Mouse (Mus musculus) retina, adult 2 months (tissue): ENCODE results near the gene Akt3.

Source experiments
- DNase-seq: peaks from one replicate; pipeline ENCODE4 v3.0.0-alpha.2; 2012; ENCODE audit warnings: low read depth, low spot score

Gene Akt3

DNA sequence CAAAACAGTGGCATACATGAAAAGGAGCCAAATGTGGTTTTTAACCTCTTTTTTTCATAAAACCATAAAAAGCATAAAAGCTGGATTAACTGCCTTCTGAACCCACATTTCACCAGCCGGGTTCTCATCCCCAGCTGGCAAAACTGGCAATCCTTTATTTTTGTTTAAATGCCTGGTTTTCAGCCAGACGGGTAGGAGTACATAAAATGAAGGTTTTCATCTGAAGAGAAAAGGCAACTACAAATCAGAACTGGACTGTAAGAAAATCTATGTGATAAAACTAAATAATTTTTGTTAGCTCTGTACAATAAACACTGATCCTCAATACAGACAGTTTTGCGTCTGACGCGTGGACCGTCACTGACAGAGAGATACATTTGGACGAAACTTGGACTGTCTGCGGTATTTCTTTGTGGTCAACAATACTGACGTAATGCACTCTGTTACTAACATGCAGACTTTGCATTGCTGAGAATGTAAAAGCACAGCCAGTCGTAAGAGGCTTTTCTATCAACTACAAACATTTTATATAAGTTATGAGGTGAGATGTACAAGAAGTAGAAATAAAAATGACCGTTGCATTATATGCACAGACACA lies 206.5 kb downstream of the Akt3 start:
- no peak for DNase-seq

DNA sequence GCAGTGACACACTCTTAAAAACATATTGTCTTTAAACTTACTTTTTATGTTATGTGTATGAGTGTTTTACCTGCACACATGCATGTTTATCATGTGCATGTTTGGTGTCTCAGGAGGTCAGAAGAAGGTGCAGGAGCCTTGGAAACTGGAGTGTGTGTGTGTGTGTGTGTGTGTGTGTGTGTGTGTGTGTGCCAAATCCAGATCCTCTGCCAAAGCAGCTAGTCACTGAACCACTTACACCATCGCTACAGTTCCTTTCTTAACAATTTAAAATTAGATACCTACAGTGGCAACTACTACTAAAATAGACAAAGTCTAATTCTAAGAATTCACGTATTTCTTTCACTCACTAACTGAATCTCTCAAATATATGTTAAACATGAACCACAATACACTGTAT lies 209.2 kb downstream of the Akt3 start:
- DNase-seq = no peak

DNA sequence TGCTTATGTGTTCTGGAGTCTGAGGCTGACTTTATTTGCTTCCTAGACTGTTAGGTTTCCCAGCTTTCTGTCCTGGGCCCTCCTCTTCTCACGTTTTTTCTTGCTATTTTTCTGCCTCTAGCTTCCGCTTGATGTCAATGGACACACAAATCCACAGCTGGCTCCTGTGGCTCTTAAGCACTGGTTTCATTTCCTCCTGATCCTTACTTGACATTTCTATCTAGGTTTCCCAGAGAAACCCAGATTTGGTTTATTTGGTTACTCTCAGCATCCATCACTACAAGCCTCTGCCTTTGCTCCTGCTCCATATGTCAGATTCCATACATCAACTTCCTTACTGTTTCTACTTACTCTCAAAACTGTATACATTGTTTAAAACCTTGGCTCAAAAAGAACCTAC lies 211.0 kb downstream of the Akt3 start:
- no peak for DNase-seq

DNA sequence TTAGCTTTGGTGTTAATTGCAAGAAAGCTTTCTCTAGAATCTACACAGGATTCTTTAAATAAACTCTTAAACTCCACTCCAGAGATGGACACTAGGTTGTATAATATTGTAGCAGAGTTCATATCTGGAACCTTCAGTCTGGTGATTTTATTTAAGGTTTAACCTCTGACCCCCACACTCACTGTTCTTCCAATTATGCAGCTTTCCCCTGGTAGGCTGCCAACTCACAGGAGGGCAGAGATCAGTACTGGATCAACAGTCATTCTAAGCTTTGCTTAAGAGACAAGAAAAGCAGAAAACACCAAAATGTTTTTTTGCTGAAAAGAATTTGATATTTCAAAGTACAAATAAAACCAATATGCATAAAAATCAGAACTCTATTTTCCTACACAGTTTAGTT lies 212.1 kb downstream of the Akt3 start:
- no peak for DNase-seq

DNA sequence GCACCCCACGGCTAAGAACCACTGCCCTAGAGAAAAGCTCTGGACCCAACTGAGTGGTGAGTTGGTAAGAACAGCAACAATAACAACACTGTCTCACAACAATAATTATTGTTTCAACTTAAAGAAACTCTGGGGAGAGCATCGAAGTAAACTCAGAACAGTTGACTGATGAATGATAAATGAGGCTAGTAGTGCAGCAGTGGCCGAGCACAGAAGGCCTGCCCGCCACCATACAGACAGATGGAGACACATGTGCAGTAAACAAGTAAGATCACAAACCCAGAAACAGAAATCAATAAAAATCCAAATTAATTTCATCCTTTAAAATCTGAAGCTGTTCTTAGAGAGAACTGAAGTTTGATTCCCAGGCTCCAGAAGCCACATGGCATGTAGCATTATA lies 217.9 kb downstream of the Akt3 start:
- DNase-seq = no peak

DNA sequence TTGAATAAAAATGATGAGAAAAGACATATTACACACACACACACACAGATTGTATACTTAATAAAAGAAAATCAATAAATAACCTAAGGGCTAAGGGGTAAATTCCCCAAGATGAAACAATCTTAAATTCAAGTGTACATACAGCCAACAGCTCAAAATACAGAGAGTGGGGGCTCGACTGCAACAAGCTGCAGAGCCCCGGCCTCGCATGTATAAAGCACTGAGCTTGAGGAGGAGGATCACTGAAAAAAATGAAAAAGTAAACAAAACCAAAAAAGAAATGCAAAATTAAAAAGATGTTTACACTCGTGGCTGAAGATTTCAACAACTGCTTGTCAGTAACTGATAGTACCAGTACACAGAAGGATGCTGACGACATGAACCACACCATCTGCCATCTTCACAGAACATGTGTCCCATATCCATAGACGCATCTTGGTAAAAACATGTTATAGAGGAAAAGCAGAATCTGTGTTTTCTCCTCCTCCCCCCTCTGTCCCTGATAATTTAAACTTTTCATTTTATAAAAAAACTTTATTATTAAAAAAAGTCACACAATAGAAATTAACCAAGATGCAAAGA lies 218.8 kb downstream of the Akt3 start:
- DNase-seq = no peak

DNA sequence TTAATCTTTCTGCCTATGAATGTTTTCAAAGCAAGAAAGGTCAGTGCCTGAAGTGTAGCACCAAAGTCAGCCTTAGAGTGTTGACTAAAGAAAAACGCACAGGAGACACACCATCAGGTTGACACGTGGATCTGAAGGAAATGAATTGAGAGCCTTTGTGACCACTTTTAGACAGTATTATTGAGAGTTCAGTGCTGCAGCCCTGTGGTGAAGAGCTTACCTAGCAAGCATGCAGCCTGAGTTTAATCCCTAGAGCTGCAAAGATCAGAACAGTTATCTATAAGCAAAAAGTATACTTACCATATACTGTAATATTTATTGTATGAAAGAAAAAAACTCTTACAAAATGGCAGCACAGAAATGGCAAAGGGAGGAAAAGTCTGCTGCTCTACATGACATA lies 219.6 kb downstream of the Akt3 start:
- DNase-seq = no peak

DNA sequence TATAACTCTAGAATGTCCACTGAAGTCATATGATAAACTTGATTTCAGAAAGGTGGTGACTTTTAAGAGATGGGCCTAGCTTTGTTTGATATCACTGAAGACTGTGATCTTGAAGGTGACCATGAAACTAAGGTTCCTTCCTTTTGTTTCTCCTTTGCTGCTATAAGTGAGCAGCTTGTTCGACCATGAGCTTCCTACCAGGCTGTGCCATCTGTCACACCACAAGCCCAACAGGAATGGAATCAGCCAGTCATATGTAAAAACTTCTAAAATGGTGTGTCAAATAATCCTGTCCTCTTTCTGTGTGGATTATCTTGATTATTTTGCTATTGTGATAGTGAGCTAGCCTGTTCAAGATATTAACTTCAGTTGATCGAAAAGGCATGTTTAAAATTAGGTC lies 222.5 kb downstream of the Akt3 start:
- DNase-seq = no peak

DNA sequence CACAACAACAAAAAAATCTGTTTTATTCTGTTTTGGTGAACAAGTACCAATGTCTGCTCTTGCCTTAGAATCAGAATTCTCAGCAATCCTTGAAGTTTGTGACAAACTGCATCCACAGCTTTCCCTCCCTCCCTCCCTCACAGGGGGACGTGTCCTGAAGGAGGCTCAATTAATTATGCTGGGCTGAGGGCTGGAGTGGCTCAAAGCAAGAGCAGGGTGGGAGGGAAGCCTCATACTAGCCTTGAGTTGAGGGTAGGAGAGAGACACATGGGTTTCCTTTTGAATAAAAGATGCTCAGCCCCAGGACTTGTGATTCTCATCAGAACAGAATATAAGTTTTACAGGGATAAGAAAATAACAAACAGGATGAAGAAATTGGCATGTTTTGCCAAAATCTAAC lies 225.8 kb downstream of the Akt3 start:
- no peak for DNase-seq

DNA sequence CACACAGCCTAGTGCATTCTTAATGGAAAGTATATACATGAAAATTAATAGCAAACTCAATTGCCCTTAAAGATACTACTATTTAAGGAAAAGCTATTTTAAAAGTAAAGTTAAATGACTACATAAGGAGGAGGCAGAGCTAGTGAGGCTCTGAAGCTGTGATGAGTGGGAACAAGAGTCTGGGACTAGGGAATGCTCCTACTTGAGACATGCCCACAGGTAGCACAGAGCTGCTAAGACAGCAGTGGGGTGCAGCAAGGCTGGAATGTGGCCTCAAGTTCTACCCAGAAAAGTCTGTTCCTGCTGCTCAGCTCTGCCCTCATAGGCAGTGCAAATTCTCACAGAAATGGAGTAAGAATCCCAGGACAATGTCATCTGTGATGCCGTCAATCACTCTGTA lies 226.8 kb downstream of the Akt3 start:
- no peak for DNase-seq

DNA sequence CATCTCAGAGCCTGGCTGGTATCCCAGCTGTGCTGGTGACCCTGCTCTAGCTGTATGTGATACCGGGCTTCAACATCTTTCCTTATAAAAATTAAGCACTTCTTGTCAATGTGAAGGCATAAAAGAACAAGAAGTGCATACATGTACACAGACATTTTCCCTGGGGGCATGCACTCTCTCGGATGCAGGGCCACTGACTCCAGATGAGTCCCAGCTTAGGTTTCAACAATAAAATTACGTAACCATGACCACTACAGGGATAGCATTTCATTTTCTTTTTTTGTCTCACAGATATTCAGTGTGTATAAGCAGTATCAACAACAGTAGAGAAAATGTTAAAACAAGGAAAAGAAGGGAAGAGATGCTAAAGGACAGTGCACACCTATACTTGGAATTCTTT lies 227.3 kb downstream of the Akt3 start:
- DNase-seq = no peak

DNA sequence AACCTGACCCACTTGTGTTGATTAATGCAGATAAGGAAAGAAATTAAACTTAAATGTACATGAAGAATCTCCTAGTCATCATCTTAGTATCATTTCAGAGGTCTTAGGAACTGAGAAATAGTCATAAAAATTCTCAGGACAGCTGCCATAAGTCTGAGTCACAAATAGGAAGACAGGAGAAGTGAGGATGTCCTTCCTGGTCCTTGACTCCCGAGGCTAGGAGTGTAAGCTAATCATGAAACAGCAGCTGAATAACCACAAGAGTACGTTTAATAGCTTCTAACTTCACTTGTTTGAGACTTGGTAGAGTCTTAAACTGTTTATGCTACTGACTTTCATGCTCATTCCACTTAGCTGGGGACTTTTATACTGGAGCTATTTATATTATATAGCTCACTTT lies 229.0 kb downstream of the Akt3 start:
- DNase-seq = no peak

DNA sequence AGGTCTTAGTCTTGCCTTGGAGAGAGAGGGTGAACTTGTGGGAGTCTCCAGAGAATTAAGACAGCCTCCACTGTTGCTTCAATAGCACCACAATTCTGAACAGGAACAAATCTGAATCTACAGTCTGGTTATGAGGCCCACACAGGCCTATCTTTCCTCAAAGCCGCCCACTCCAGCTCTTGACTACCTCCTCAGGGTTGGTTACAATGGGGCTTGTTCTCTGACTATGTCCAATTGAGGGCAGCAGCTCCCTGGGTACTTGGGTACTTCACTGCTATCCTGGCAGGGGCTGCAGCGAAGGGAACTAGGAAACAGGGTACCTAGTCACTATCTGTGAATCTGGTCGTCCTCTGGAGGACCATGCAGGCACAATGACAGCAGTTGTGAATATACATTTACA lies 230.3 kb downstream of the Akt3 start:
- no peak for DNase-seq

DNA sequence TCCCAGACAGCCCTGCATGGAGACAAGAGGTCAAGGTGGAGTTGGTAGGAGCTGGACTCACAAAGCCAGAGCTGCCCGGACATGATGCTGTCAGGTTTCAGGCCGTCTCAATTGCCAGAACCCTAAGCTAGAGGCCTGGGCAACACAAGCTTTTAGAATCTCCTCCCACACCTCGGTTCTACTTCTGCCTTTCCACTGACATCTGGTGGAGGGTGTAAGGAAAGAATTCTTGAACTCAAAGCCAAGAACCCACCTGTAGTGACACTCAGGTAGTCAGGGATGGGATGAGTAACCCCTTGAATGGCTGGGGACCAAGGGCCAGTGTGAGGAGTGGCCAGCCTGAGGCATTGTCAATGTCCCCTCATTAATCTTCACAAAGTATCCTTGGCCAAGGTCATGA lies 235.3 kb downstream of the Akt3 start:
- no peak for DNase-seq

DNA sequence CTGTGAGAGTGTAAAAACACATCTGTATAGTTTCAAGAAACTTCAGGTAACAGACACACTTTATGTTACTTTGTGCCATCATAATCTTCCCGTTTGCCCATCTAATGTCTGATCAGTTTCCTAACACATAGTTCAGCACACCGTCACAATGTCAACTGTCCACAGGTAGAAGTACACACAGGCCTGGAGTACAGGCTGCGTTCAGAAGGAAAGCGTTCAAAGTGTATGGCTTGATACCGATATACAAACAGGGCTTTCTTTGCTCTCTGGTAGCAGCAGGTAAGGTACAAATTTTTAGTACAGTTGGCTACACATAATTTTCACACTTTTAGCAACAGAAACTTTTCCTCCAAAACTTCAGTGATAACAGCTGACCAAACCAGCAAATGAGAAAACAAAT lies 238.3 kb downstream of the Akt3 start:
- DNase-seq = no peak

DNA sequence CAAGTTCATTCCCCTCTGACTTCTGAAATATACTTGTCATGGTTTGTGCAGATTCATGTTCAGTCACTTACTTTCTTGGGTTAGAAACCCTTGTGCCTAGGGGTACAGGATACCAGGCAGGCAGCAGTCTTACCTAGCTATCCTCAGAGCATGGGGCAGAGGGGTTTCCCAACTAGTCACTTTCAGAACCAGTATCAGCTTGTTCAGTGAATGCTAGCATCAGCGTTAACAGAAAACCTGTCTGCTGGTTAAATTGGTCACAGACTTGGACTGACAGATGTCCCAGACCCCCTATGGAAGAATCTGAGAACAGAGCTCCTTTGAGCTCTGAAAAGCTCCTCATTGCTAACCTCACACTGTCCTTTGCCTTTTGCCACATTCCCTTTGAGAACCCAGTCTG lies 239.3 kb downstream of the Akt3 start:
- DNase-seq = no peak

DNA sequence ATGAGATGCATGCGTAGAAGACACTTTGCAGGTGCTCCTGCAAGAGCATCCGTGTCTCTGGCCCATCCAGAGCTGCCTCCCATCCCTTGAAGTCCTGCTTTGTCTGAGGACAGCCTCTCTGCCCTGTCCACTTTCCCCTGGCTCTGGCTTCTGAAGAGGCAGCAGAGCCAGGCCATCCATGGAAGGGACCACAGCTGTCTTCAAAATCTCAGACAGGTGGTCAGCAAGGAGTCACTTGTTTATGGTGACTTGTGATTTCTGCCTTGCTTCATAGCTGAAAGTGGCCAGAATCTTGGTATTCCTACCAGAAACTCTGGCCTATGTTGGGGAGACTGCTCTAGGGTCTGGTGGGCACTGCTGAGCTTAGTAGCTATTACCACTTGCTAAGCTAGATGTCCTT lies 241.3 kb downstream of the Akt3 start:
- no peak for DNase-seq

DNA sequence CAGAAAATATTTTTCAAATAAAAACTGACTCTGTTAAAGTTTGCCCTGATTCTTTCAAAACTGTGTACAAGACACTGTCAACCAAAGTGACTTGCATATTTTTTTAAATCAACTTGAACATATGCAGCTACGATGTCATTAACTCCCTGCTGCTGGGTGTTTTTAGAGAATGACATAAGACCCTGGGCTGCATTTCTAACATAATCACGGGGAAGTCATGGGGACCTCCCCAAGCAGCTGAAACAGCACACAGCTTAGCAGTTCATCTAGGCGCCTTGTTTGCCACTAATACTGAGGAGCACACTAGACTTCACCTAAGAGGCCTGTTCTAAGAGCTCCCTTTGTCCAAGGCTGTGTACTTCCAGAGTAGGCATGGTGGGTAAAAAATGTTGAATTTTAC lies 242.1 kb downstream of the Akt3 start:
- no peak for DNase-seq

DNA sequence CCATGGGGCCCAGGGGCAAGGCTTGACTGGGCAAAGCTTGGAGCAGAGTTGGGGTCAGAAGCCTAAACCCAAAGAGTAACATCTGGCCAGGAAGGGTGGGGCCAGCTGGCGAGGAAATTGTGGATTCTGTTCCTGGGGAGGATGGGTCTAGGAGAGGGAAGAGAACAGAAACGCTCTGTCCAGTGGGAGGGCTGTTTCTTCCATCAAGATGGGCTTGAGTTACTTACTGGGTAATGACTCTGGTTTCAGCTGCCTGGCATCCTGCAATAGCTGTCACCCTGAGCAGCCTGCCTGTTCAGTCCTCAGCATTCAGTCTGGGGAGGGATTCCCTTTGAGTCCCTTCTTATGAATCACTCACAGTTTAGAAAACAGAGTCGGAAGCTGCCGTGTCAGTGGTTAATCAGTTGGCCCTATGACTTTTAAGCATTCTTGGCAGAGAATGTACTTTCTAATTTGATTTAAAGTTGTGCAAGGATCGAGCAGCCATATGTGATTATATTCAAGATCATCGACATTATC lies 243.0 kb downstream of the Akt3 start:
- DNase-seq = no peak

DNA sequence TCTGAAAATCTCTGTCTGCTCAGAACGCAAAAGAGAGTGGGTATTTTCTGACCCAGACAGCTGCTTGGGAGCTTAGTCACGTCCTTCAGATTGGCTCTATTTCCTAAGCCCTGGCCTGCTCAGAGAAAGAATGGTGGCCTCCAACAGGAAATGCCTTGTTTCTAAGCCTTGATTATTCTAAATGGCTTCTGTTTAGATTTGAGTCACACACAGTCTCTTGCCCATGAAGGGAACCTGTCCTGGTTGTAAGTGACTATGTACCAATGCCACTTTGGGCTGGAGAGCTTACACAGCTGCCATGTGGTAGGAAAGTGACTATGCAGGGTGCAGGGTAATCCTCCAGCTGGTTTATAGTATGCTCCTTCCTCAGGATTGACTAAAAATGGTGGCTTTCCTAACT lies 243.7 kb downstream of the Akt3 start:
- DNase-seq = no peak

DNA sequence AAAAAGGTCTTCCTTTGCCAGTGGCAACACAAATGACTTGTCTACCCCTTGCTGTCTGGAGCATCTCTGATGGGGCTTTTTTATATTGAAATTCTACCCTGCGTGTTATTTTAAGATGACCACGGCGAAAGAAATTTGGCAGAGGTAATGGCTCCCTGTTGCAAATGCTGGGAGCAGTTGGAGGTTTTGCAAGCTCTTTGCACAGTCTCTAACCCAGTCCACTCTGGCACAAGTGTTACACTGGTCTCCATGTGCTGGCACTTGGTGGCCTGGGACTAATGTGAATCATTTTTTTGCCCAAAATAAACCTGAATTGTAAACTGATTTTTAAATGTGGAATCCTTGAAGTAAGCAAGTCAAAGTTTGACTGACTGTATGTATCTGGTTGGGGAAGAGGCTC lies 244.2 kb downstream of the Akt3 start:
- DNase-seq = no peak

DNA sequence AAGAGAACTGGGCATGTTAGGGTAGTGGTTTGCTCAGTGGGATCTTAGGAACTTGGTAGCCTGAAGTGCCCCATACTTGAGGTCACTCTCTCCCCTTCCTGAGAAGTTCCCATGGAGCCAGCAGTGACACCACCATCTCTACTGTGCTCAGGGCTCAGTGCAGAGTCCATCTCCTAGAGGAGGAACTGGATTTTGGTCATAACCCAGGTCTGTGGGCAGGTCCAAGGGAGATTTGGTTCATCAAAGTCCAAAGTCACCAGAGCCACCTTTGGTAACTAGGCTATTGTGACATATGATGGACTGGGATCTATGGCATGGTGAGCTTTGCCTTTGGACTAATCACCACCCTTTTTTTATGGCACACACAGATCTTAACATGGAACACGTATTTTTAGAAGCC lies 244.7 kb downstream of the Akt3 start:
- DNase-seq = no peak

DNA sequence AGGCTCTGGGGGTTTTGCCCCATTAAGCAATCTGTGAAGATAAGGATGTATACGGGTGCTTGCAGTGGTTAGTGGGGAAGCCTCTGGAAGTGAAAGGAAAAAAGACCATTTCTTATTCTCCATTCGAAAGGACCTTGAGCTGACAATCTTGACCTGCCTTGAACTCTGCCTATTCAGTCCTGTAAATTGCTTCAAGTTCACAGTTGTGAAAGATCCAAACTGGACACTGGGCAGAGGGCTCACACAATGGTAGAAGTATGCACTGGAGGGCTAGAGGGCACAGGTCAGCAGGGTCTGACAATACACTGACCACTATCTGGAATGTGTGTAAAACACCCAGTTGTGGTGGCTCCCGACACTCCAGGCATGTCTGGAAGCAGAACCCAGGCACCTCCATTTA lies 245.2 kb downstream of the Akt3 start:
- no peak for DNase-seq

DNA sequence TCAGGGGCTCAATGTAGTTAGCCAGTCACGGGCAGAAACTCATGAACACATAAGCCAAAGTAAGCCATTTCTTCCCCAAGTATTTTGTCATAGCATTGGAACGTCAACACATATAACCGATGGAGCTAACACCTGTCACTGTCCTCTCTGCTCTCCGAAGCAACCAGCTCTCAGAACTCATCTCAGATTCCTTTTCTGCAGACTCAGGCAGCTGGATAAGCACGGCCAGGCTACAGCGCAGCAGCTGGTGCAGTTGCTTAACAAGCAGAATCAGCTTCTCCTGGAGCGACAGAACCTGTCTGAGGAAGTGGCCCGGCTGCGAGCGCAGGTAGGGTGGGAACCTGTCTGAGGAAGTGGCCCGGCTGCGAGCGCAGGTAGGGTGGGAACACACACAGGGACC lies 246.3 kb downstream of the Akt3 start:
- DNase-seq = no peak
